Mouse (Mus musculus) adrenal gland, postnatal 36 days (tissue): Measurements from ENCODE around the gene Gm20388. TPM values are rescaled to one million over a fixed set of nuclear protein-coding genes. Genes with fewer than 3 reads are reported as not detected.

Experiments
- DNase-seq, 2 experiments: peaks; one replicate each; pipeline ENCODE4 v3.0.0; 2021; ENCODE audit warnings: mixed read lengths in 1 of 2
- total RNA-seq, 2 experiments: library from RNA; stranded (reverse); gene quantifications; 2 replicates each; pipeline ENCODE4 v1.2.3; 2021

Gene Gm20388
- total RNA-seq, 2 experiments from 2014 or later, result 2.4 to 7.4 TPM

DNA sequence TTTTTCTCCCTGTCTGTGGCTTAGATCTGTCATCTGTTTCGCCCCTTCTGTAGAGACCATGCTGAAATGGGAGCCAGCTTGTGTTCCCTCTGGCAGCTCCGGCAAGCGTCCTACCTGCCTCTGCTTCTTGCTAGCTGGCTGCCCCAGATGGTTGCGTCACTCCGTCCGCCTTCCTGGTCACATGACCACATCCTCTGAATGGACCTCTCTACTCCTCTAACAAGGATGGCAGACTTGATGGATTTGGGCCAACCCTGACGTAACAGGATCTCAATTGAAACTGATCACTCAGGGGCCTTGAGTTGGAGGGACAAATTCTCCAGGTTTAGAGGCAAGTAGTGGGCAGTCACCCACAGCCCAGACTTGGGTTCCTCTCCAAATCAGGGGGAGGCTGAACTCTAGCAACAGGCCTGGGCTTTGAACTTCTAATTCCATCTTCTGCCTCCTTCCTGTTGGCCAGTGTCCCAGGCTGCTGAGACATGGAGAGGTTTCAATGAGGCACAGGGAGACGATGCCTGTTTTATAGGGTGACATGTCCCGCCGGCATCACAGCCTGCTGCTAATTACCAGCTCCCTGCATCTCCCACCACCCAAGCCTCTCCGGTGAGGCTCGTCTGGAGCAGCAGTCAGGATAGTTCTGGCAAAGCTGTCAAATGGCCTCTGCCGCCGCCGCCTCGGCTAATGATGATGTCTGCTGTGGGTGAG lies 2279.9 kb downstream of the Gm20388 start:
- no peak for DNase-seq

DNA sequence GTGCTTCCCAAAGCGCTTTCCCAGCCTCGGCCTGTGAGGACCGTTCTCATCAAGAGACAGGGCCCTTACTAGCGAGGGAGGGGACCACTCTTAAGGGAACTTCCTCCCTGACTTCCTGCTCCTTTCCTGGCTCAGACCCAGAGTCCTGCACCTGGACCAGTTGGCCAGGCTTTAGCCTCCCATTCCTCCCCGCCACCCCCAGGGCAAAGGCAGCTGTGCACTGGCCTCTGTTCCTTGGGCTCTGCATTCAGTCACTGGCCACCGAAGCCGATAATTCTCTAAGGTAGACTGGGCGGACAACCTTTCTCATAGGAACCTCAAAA lies 2280.4 kb downstream of the Gm20388 start:
- no peak for DNase-seq

DNA sequence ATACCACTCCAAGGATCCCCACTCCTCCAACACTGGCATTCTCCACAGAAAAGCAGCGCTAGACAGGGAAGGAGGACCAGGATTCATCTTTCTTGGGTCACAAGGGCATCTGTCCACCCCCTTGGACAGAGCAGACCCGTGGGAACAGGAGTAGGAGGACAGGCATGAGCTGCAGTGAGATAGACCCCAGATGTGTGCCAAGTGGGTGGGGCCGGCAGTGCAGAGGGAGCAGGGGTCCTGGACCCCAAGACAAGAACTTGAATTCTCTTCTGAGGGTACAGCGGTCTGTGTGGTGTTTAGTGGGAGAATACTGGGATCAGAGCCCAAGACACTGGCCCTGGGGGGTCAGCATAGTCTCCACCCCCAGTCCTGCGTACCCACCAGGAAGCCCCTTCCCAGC lies 2282.1 kb downstream of the Gm20388 start:
- DNase-seq, result no peak

DNA sequence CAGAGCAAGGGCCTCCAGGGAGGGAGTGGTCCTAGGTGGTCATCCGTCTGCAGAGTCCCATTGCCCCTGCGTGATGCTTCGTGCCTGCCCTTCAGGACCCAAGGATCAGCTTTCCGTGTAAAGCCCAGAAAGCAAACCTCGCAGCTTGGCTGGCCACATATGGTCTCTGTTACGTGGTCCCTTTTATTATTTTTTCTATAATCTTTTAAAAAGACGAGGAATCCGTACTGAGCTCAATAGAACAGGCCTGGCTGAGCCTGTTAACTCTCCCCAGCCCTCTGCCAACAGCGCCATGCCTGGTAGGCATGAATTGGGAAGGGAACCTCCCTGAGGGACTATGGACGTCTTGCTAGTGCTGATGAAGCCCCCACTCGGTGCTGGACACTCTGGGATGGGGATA lies 2282.9 kb downstream of the Gm20388 start:
- no peak for DNase-seq

DNA sequence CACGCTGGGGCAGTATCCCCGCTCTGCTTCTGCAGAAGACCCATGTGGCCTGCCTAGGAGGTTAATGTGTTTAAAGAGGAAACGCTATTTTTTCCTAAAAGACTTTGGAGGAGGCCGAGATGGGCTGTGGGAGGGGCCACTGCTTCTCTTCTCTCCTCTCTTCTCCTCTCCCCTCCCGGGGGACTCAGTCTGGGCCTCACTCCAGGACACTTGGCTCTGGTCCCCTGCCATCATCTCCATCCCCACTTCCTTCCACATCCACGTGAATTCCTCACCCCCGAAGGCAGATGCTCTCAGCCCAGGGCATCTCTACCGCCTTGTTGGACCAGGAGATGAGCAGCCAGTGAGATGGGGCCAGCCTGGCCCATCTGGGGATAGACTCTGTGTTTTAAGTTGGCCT lies 2283.8 kb downstream of the Gm20388 start:
- no peak for DNase-seq

DNA sequence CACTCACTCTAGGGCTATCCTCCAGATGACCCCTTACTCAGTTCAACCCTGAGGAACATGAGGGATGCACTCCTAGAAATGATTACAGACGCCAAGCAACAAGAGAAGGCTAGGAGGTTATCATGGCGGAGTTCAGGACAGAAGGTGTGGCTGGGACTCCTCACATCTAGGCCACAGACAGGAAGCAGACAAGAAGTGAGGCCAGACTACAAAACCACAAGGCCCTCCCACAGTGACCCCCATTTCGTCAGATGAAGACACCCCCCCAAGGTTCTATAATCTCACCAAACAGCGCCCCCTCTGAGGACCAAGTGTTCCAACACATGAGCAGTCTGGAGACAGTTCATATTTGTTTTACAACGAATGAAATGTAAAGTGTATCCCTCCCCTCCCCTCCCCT lies 2286.7 kb downstream of the Gm20388 start:
- DNase-seq, result no peak

DNA sequence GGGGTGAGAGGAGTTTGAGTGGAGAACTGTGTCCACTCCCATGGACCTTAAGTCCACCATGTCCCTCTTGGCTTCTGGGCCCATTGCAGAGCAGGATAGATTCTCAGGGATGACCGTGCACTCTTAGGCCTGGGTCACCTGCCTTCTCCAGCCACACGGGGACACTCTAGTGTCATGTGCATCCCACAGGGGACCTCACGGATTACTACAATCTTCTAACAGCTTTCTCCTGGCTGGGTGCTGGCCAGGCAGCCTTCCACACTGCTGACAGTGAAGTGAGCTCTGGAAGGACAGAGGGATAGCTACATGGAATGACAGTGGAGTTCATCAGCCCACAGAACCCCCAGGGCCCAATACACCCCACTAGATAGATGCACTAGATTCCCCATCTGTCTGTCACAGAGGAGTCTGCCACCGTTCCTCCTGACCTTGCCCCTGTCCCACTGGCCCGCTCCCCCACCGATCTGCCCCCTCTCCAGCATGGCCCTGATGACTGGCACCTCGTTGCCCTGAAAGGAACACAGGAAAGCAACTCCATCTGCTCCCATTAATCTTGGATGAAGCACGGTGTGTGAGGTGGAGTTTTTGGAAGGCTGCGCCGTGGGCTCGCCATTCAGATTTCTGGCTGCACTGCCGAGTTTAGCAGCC lies 2287.9 kb downstream of the Gm20388 start:
- DNase-seq, result no peak

DNA sequence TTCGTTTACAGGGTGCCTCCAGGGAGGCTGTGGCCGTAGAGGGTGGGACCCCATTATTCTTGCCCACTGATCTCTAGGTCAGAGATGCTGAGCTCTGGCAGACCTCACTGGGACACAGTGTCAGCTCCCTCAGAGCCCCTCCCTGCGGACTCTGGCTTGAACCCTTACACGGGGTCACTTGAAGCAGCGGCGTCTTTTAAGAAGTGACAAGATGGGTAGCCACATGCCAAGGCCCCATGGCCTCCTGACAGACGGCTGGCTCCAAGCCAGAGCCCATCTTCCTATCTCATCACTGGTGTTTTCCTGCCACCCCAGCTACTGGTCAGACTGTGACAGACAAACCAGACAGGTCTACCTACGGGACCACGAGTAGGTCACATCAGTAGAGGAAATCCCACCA lies 2288.6 kb downstream of the Gm20388 start:
- DNase-seq, result no peak

DNA sequence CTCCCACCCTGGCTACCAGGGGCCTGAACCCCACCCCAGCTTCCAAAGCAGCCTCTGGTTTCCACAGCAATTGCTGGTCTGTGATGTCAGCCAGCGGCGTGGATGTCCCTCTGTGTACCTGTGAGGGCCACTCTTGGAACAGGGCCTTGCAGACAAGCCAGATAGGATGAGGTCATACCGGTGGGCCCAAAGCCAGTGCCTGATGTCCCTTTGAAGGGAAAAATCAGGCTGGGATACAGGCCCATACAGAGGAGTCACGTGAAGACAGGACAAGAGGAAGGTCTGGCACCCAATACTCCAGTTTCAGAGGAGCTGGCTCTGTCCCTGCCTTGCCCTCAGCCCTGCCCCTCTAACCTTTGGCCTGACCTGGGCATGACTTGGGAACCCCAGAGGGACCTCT lies 2289.2 kb downstream of the Gm20388 start:
- peak; percentile 34 to 35 for DNase-seq

DNA sequence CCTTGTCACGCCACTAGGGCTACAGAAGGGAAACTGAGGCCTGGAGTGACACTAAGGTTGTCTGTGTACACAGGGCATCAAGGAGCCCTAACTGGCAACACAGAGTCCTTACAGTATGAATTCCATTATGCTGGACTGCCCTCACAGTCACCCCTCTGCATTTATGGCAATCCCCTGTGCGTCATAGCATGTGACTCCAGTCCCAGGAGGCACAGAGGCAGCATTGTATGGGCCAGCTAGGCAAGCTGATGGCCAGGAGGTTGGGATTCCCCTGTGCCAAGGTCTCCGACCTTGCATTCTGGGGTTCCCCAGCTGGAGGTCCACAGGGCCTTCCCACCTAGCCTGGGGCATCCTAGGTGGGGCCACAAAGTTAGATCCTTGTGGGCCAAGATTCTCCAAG lies 2300.9 kb downstream of the Gm20388 start:
- no peak for DNase-seq

DNA sequence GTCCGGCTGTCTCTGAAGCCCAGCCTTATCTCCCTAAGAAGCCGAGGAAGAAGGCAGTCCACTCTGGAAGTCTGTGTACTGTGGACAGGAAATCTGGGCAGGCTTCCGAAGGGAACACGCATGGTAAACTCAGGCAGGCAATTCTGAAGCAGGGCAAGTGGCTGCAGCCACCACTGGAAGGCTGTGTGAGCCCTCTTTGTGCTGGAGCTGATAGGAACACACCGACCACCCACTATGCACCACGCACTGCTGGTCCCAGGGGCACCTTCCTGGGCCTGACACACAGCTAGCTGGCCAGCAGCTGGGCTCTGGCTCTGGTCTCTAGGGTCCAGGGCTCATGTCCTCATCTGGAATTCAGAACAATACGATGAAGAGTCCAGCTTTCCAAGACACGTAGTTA lies 2305.0 kb downstream of the Gm20388 start:
- no peak for DNase-seq

DNA sequence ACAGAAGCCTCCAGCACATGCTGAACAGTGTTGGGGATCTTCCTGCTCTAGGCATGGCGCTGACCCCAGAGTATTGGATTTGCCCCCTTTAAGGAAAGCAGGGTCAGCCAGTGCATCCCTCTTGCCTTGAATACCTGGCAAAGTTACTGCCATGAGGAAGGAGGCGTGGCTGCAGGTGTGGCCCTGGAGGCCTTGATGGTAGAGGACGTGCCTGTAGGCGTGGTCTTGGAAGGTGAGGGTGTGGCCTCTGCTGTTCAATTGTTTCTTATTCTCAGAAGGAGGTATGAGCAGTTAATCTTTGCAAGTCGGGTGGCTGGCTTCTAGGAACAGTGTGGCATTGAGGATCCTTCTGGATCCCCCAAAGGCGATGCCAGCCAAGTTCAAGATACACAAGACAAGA lies 2305.8 kb downstream of the Gm20388 start:
- DNase-seq, result no peak

DNA sequence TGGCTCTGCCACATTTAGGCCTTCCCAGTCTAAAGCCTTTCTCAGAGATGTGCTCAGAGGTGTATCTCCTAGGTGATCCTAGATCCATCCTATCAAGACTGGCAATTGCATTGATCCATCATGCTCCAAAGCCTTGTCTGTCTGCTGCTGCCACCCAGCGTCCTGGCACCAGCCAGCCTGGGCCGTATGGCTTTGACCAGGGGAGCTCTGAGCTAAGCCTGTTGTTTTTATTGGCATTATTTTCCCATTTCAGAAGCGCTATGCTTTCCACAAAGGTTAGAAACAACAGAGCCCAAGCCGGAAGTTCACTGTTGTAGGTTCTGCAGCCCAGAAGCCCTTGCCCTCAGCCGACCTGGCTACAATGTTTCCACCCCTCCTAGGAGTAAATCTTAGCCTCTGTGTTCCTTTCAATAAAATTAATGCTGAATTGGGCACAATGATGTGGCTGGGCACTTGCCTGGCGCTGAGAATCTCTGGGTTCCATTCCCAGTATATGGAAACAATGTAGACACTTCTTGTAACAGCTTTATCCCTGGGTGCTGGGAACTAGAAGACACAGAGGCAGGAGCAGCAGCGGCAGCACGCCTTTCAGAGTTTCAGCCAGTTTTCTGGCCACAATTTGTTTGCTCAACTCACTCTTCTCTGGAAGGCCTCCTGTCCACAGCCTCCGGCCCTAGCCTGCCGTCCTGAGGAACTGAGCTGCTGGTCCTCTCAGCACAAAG lies 2307.0 kb downstream of the Gm20388 start:
- no peak for DNase-seq

DNA sequence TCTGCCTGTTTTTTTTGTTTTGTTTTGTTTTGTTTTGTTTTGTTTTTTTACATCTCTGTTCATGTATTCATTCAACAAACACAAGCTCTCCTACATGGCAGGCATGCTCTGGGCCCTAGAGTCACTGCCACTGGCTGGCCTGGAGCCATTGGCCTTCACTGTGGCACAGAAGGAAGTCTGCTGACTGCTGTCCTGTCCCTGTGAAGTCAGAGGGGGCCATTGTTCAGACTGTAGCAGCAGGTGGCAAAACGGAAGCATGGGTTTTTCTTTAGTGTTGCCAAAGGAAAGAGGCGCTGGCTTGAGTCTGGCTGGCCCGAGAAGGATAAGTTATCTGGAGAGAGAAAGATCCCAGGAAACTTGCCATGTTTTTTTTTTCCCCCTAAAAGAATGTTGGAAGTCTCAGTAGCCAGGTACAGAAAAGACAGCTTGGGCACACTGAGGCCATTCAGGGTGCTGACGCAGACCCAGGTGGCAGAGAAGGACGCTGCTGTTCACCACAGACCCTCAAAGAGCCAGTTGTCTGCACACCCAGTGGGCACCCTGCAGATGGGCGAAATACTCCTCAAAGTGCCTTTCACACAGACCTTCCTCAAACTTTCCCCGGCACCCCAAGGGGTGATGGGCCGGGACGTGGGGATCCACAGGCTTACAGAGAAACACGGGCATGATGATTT lies 2313.5 kb downstream of the Gm20388 start:
- DNase-seq, result no peak

DNA sequence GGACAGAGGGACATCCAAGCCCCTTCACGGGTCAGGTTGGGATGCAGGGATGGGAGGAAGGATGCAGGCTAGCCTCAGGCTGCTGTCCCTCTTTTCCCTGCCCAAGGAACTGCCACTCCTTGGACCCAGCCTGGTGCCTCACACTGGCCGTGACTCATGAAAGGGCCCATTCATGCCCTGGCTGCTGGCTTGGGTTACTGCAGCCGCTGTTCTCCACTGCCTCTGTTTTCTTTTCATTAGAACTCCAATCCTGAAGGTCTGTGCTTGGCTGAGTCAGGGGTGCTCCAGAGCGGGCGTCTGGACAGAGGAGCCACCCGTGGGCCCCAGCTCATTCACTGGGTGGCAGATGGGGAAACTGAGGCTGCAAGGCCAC lies 2314.0 kb downstream of the Gm20388 start:
- peak; percentile 35 to 39 for DNase-seq

DNA sequence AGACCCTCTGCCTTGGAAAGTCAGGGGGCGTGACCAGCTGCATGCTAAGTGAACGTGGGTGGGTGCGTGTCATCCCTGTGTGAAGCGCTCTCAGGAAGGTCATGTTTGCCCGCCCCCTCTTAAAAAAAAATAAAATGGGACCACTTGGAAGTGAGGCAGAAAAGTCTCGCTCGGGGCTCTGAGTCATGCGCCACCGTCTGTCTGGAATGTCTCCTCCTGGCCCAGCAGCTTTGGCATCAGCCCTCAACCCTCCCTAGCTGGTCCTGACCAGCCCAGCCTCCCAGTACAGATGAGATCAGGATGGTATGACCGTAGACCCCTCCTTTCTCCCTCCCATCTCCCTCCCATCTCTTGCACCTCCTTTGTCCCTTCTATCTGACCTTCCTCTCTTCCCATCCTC lies 2314.8 kb downstream of the Gm20388 start:
- DNase-seq, result peak in 1 of 2 experiments; percentile 17

DNA sequence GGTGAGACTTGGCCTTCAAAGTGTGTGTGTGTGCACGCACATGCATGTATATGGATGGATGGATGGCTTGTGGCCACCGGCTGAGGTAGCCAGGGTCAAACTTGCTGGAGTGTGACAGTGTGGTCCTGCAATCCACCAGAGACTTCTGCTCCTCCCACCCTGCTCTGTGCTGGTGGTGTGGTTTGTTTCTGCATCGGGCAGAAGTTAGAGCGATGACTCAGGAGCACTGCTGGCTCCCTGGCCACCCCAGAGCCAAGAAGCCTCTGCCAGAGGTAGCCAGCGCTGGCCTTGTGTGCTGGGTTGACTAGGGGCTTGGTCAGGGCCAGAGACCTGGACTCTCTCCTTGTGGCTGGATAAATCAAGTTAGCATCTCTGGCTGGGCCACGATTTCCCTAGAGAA lies 2316.7 kb downstream of the Gm20388 start:
- DNase-seq, result peak; percentile 43 to 70

DNA sequence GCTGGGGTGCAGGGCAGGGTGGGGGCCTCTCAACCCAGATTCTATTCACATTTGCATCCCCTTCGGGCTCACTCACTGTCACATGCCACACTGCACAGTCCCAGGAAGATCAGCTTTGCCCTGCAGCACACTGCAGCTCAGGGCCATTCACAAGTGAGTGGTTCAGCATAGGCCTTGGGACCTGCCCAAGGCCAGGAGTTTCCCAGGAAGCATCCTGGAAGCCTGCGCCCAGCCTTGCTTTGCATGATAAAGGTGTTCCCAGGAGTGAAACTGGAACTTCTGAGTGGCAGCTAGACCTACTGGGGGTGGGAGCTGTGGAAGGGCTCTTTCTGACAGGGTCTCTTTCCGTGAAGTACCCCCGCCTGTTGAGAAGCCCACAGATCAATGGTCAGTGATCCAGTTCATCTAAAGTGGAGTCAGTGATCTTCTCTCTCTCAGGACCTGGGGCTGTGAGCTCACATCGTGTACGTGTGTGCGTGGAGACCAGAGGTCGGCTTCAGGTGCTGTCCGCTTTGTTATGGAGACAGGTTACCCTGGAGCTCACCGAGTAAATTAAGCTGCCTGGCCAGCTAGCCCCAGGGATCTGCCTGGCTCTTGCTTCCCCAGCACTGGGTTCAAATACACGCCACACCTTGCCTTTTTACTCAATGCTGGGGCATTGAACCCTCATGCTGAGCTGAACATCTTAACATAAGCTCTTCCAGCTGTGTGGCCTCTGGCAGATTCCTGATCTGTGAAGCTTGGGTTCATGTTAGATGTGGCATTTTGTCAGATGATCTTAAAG lies 2318.3 kb downstream of the Gm20388 start:
- DNase-seq, result peak; percentile 50

DNA sequence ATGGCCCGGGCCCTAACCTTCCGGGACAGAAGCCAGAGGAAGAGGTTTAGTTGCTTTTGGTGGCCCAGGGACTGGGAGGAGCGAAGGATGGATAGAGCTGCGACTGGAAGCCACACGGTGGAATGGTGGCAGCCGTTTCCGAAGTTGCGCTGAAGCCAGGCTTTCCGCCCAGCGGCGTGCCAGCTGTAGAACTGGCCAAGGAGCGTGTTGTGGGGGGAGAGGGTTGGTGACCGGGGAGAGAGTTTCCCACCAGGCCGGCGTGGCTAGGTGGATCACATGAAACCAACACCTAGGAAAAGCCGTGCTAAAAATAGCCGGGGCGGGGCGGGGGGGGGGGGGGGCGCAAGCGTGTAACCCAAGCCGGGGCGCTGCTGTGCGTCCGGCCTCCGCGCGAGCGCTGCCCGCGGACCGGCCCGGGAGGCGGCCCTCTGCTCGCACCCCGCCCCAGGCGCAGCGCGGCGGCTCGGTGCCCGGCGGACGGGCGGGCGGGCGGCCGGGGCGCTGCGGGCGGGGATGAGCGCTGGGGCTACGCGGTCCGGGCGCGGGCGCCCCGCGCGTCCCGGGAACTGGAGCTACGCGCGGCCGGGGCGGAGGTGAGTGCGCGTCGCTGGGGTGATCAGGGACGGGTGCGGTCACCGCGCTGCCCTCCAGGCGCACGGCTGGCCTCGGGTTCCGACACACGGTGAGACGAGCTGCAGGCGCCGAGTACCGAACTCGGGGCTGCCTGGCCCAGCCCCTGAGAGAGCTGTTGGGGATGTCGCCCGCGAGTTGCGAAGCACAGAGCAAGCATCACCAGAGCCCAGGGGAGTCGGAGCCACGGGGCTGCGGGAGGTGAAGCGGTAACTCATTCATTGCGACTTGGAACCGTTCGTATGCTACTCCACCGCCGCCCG lies 2319.4 kb downstream of the Gm20388 start:
- DNase-seq, result peak; percentile 44 to 69

DNA sequence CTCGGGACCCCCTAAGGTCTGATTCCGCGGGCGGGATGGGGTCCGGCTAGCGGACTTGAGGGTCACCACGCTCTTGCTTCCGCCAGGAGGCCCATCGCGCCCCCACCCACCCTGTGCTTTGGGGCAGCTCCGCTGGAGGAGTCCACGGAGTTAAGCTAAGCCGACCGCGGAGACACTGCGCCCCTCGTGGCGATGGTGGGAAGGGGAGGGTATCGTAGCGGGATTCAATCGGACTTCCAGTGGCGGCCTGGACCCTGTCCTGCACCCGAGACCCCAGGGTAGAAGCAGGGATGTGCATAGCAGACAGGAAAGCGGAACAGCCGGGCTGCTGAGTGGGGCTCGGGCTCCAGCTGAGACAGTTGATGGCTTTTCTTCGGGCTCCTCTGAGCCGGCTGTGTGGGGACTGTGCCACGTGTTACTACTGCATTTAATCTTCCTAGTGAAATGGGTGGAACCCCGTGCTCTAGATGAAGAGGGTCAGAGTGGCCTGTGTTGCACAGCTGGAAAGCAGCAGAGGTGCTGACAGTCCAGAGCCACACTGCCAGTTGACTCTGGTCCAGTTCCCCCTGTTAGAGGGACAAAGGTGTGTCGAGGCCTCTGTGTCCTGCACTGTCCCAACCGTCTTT lies 2320.2 kb downstream of the Gm20388 start:
- peak; percentile 73 to 85 for DNase-seq

DNA sequence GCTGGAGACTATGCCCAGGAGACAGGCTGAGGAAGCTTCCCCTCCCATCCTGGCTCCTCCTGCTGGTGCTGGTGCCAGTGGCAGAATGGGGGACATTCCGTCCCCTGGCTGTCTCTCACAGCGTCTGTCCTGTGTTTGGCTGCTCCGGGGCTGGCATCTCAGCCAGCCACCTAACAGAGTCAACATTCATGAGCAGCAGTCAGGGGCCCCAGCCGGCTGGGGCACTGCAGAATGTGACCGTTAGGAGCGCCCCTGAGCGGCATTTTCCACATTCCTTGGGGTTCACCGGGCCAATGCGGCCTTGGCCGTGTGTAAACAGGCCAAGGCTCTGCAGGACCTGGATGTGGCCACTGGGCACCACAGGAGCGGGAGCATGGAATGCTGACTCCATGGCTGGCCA lies 2323.4 kb downstream of the Gm20388 start:
- peak; percentile 55 to 66 for DNase-seq
